Comparison of ENCODE assay signal across 8 mouse cellular contexts in the genomic region with DNA sequence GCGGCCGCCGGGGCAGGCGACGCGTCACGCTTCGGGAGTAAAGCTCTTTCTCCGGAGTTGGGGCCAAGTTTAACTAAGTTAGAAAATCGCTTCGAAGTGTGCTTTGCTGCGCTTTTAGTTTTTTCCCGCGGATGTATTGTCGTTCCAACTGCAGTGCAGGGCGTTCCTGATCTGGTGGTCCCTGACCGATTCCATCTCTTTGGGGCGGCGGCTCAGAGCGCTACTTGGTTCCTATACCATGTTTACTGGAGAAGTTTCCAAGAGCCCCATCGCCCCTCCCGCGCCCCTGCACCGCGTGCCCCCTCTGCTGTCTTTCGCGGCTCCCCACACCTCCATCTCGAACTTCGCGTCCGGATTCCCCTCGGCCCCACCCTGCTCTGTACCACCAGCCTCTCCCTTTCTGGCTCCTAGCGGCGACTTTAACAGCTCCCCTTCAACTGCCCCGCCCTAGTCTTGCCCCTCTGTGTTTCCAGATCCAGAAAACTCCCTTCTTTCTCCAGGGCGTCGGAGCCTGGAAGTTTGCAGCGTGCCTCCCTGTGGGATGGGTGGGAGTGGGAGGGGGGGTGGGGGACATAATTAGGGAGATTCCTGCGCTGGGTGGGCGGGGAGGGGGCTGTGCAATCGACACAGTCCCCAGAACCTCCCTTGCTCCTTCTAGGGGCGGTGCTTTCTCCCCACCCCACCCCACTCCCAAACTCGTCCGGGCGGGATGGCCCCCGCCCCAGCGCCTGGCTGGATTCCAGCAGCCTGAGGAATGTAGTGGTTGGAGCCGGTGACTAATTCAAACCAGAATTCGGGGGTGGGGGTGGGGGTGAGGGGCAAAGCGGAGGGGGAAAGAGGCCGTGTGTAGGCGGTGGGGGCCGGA. TPM values are rescaled to one million over a fixed set of nuclear protein-coding genes. Genes with fewer than 3 reads are reported as not detected.
DNase-seq lines count a peak whose midpoint lies in the region; ATAC-seq and TF ChIP-seq lines count a peak whose summit lies in the region.

No protein-coding gene starts in this region.

- no peaks in the 10 kb centered on the region for H3K9me3 ChIP-seq in lung, embryonic 16.5 days (ENCODE audit: control insufficient read depth, low read length)

- peak overlapping the region; percentile 100 for H3K27ac ChIP-seq in heart, adult 2 months
- H3K27ac ChIP-seq in lung, embryonic 16.5 days (ENCODE audit: low read length), result peak overlapping the region; percentile 95

- peak overlapping the region; percentile 96 for H3K9ac ChIP-seq in heart, adult 2 months (ENCODE audit: low read depth, low read length)
- peak overlapping the region; percentile 88 for H3K9ac ChIP-seq in lung, embryonic 16.5 days (ENCODE audit: low read length)

- ATAC-seq in lung, embryonic 16.5 days (ENCODE audit: low read depth), result peak; percentile 83

- no peaks in the 10 kb centered on the region for H3K27me3 ChIP-seq in heart, adult 2 months (ENCODE audit: control insufficient read depth, insufficient read depth, low read length)
- no peaks in the 10 kb centered on the region for H3K27me3 ChIP-seq in lung, embryonic 16.5 days (ENCODE audit: control insufficient read depth, insufficient read depth, low read depth, low read length)

- H3K4me3 ChIP-seq in heart, adult 2 months, result peak overlapping the region; percentile 91
- peak overlapping the region; percentile 79 for H3K4me3 ChIP-seq in lung, embryonic 16.5 days (ENCODE audit: low read length)

- peak; percentile 66 for TF ChIP-seq POLR2A in heart, adult 2 months (IDR thresholded peaks at IDR 0.05; ENCODE audit: insufficient read depth, low read depth, low read length)

- intact Hi-C loops in heart, adult 2 months (cut with DNase I), result no loop called here

- H3K79me2 ChIP-seq in heart, adult 2 months (replicated peaks; ENCODE audit: control insufficient read depth, insufficient read depth, low read length), result no peaks in the 10 kb centered on the region; the same call in 1 of the 2 replicates

- TF ChIP-seq EP300 in heart, adult 2 months (IDR thresholded peaks at IDR 0.05; ENCODE audit: insufficient read depth, low read depth, low read length), result no peak

- H3K4me1 ChIP-seq in heart, adult 2 months (ENCODE audit: control insufficient read depth, insufficient read depth, low read length), result peaks cover 27% of the 10 kb centered on the region
- H3K4me1 ChIP-seq in lung, embryonic 16.5 days (replicated peaks; ENCODE audit: control insufficient read depth, insufficient read depth, low read length), result peaks cover 55% of the 10 kb centered on the region

- H3K4me2 ChIP-seq in lung, embryonic 16.5 days (ENCODE audit: low read depth, low read length), result peak overlapping the region; percentile 66

- DNase-seq in layer of hippocampus, adult 11-12 months (ENCODE audit: low spot score), result peak; percentile 15
- DNase-seq in layer of hippocampus, adult 8-10 months (ENCODE audit: low spot score in 2 of 2), result no peak
- peak; percentile 73 for DNase-seq in embryo, embryonic 10 days (ENCODE audit: low spot score)
- DNase-seq in heart, adult 2 months, result peak; percentile 94
- DNase-seq in kidney, adult 18-20 months, result peak; percentile 83
- peak; percentile 77 for DNase-seq in ovary, postnatal 10 days (ENCODE audit: low spot score)
- no peak for DNase-seq in cerebellum, adult 18-20 months

- under 1% methylated on average over 53 of the region's 53 CpGs for WGBS in heart, adult 2 months
- WGBS in lung, embryonic 16.5 days, result under 1% methylated on average over 52 of the region's 53 CpGs

- peaks cover 5% of the 10 kb centered on the region; the same call in 1 of the 2 replicates for H3K36me3 ChIP-seq in heart, adult 2 months (ENCODE audit: control insufficient read depth, insufficient read depth, low read length)
- H3K36me3 ChIP-seq in lung, embryonic 16.5 days (ENCODE audit: control insufficient read depth, insufficient read depth, low read length), result no peaks in the 10 kb centered on the region

- peak; percentile 46 for TF ChIP-seq CTCF in heart, adult 2 months (IDR thresholded peaks at IDR 0.05)

RNA-seq across cellular contexts. Expression of gene Ahnak, which starts 0.7 kb away (rescaled TPM):
- total RNA-seq in layer of hippocampus, adult 8-10 months (2022), result 10 to 100 TPM; 27.0 to 32.2 (median 29.0) TPM
- total RNA-seq in heart, adult 2 months (2021), result 100 to 1,000 TPM; 299 to 348 TPM
- polyA plus RNA-seq in heart, adult 2 months (2012; rRNA removed), result 23.0 and 42.5 TPM in 2 replicates
- 30.5 and 31.0 TPM in 2 replicates for polyA plus RNA-seq in lung, embryonic 16.5 days (2015; fragmentation: Nextera tagmentation; extraction: Ambion mirVana)

RNA-seq across cellular contexts. Expression of gene Eef1g, which starts 23.0 kb away (rescaled TPM):
- total RNA-seq in layer of hippocampus, adult 8-10 months (2022), result 100 to 1,000 TPM; 223 to 248 (median 236) TPM
- total RNA-seq in heart, adult 2 months (2021), result 100 to 1,000 TPM; 224 to 260 TPM
- polyA plus RNA-seq in heart, adult 2 months (2012; rRNA removed), result 191 and 291 TPM in 2 replicates
- 366 TPM in 2 replicates for polyA plus RNA-seq in lung, embryonic 16.5 days (2015; fragmentation: Nextera tagmentation; extraction: Ambion mirVana)

RNA-seq across cellular contexts. Expression of gene Tut1, which starts 36.2 kb away (rescaled TPM):
- 10 to 100 TPM; 21.5 to 22.2 (median 21.9) TPM for total RNA-seq in layer of hippocampus, adult 8-10 months (2022)
- total RNA-seq in heart, adult 2 months (2021), result 1 to 10 TPM; 8.5 to 9.4 TPM
- polyA plus RNA-seq in heart, adult 2 months (2012; rRNA removed), result 7.2 and 10.6 TPM in 2 replicates
- 27.5 and 28.9 TPM in 2 replicates for polyA plus RNA-seq in lung, embryonic 16.5 days (2015; fragmentation: Nextera tagmentation; extraction: Ambion mirVana)

RNA-seq across cellular contexts. Expression of gene Mta2, which starts 48.1 kb away (rescaled TPM):
- total RNA-seq in layer of hippocampus, adult 8-10 months (2022), result 10 to 100 TPM; 53.7 to 66.5 (median 56.2) TPM
- total RNA-seq in heart, adult 2 months (2021), result 10 to 100 TPM; 29.0 to 32.1 TPM
- polyA plus RNA-seq in heart, adult 2 months (2012; rRNA removed), result 13.1 and 15.6 TPM in 2 replicates
- 149 and 164 TPM in 2 replicates for polyA plus RNA-seq in lung, embryonic 16.5 days (2015; fragmentation: Nextera tagmentation; extraction: Ambion mirVana)

Comparison
In these comparisons a context has a peak if more than half of its experiments do, and no peak if none do; other contexts are left out.
1. DNase-seq: peak in layer of hippocampus, adult 11-12 months (single experiment), embryo, embryonic 10 days (single experiment), heart, adult 2 months (2 of 2), kidney, adult 18-20 months (single experiment) and ovary, postnatal 10 days (single experiment); none in layer of hippocampus, adult 8-10 months (0 of 2) and cerebellum, adult 18-20 months (0 of 2).
2. RNA of gene Ahnak, which starts 0.7 kb away (total RNA-seq): 299 to 348 TPM in heart, adult 2 months; 27.0 to 32.2 TPM in layer of hippocampus, adult 8-10 months; every median in the first group is over 4 times any median in the second.